Mouse (Mus musculus): ENCODE measurements at regions not wholly inside any gene's neighbourhood (a gene's known extent, or its start where the extent isn't known, plus 50 kb on each side); places are given as distances from the start of the nearest gene placed in this dataset.

- TF ChIP-seq CTCF (IDR thresholded peaks at IDR 0.05; ENCODE audit: extremely low read depth, insufficient read length, insufficient replicate concordance, low read depth, low read length) = no peak
- no peak for TF ChIP-seq POLR2A (IDR thresholded peaks at IDR 0.05; ENCODE audit: low read depth, low read length)
Observed at GRCm38 (mm10) chr5:126257860-126258259, 726.3 kb downstream of the Tmem132b start.

All from small intestine, adult 2 months (tissue).